Mouse (Mus musculus) kidney, postnatal 10 days (tissue): ENCODE results near the gene Twist2.

Source experiments
- DNase-seq: peaks from one replicate; pipeline ENCODE4 v3.0.0; 2021; ENCODE audit warnings: mixed read lengths

The Twist2 gene

GRCm38 (mm10) chr1:91800967-91801843 lies at the start of gene Twist2:
Gene Twist2, plus strand, starts transcription at chr1:91801461.
- DNase-seq = peak; percentile 80

GRCm38 (mm10) chr1:91752931-91753330 lies 48.3 kb upstream of the Twist2 start:
- DNase-seq = no peak

- peak; percentile 81 for DNase-seq
These were observed 46.2 kb upstream of the Twist2 start for GRCm38 (mm10) chr1:91755102-91755501.

GRCm38 (mm10) chr1:91757292-91757691 lies 44.0 kb upstream of the Twist2 start:
- DNase-seq = no peak

GRCm38 (mm10) chr1:91758143-91758542 lies 43.1 kb upstream of the Twist2 start:
- no peak for DNase-seq

GRCm38 (mm10) chr1:91758600-91759515 lies 42.4 kb upstream of the Twist2 start:
- no peak for DNase-seq

GRCm38 (mm10) chr1:91760140-91760986 lies 40.9 kb upstream of the Twist2 start:
- no peak for DNase-seq

GRCm38 (mm10) chr1:91762528-91763091 lies 38.7 kb upstream of the Twist2 start:
- no peak for DNase-seq

- DNase-seq = peak; percentile 18
These were observed 31.0 kb upstream of the Twist2 start for GRCm38 (mm10) chr1:91770221-91770624.

GRCm38 (mm10) chr1:91770676-91771075 lies 30.6 kb upstream of the Twist2 start:
- DNase-seq = peak; percentile 13

GRCm38 (mm10) chr1:91776928-91777327 lies 24.3 kb upstream of the Twist2 start:
- DNase-seq = no peak

- no peak for DNase-seq
These were observed 21.4 kb upstream of the Twist2 start for GRCm38 (mm10) chr1:91779819-91780218.

- no peak for DNase-seq
These were observed 20.1 kb upstream of the Twist2 start for GRCm38 (mm10) chr1:91781182-91781581.

- no peak for DNase-seq
These were observed 17.1 kb upstream of the Twist2 start for GRCm38 (mm10) chr1:91784162-91784561.

GRCm38 (mm10) chr1:91799323-91799722 lies 1.9 kb upstream of the Twist2 start:
- no peak for DNase-seq

GRCm38 (mm10) chr1:91800348-91800747 lies 913 bp upstream of the Twist2 start:
- no peak for DNase-seq

- DNase-seq = no peak
These were observed 644 bp downstream of the Twist2 start for GRCm38 (mm10) chr1:91801844-91802366.

GRCm38 (mm10) chr1:91802406-91803121 lies 1.3 kb downstream of the Twist2 start:
- no peak for DNase-seq

- no peak for DNase-seq
These were observed 2.2 kb downstream of the Twist2 start for GRCm38 (mm10) chr1:91803416-91803815.

- DNase-seq = no peak
These were observed 14.8 kb downstream of the Twist2 start for GRCm38 (mm10) chr1:91816067-91816466.

- DNase-seq = peak; percentile 27
These were observed 15.3 kb downstream of the Twist2 start for GRCm38 (mm10) chr1:91816571-91816970.
